ENCODE assay signal across 23 mouse cellular contexts in genomic region chr8:40071131-40071530, GRCm38 (mm10).
A peak's percentile ranks its signal among the peaks of the same experiment; 100 is the strongest.
DNase-seq lines count a peak whose midpoint lies in the region; ATAC-seq and TF ChIP-seq lines count a peak whose summit lies in the region.
"Had no signal": no experiment of that assay in that cellular context is flagged by ENCODE, and none has a peak within 500 bp of the region (broad histone marks: within the 10 kb centered on the region; RNA-seq: fewer than 3 reads in every experiment).

No protein-coding gene starts in this region.

- H3K4me2 ChIP-seq in intestine, embryonic 15.5 days (replicated peaks): no peak overlapping the region
- no peak overlapping the region for H3K4me2 ChIP-seq in intestine, embryonic 16.5 days (ENCODE audit: low read depth, low read length)
- no peak overlapping the region for H3K4me2 ChIP-seq in intestine, postnatal 0 days (replicated peaks; ENCODE audit: low read depth)
- H3K4me2 ChIP-seq in forebrain, embryonic 15.5 days (replicated peaks): no peak overlapping the region

- peak; percentile 65; the same call in 1 of the 2 replicates for ATAC-seq in intestine, embryonic 15.5 days
- ATAC-seq in intestine, embryonic 16.5 days: peak; percentile 77
- ATAC-seq in intestine, postnatal 0 days: 0 out of 2 replicates have a peak, but pooled peaks have one; percentile 49
- no peak for ATAC-seq in forebrain, embryonic 15.5 days (replicated peaks)
- ATAC-seq: activated CD4-positive, CD25-positive, alpha-beta regulatory T cell, adult 4 months; CD4-positive, CD25-positive, alpha-beta regulatory T cell, adult 4 months; Patski had no signal

- DNase-seq in MN1 (ENCODE audit: low spot score): peak; percentile 3
- no peak for DNase-seq in testis, postnatal 14 days (ENCODE audit: low spot score)
- DNase-seq in lung, postnatal 25 days (ENCODE audit: low spot score): no peak
- DNase-seq in cerebellum, postnatal 25 days: no peak
- DNase-seq: adrenal gland, adult 2 months; adrenal gland, adult 8-10 months; adrenal gland, postnatal 10 days; adrenal gland, postnatal 14 days; adrenal gland, postnatal 25 days; adrenal gland, postnatal 36 days; B cell, adult 2 months; cerebellum, adult 11 months; cerebellum, adult 11-12 months; cerebellum, adult 18-20 months had no signal

- no peaks in the 10 kb centered on the region for H3K36me3 ChIP-seq in intestine, embryonic 15.5 days
- no peaks in the 10 kb centered on the region for H3K36me3 ChIP-seq in intestine, embryonic 16.5 days (ENCODE audit: control insufficient read depth, insufficient read depth, low read length)
- no peaks in the 10 kb centered on the region for H3K36me3 ChIP-seq in intestine, postnatal 0 days (ENCODE audit: control insufficient read depth, insufficient read depth)
- no peaks in the 10 kb centered on the region for H3K36me3 ChIP-seq in forebrain, embryonic 15.5 days
- H3K36me3 ChIP-seq: G1E had no signal

- no peaks in the 10 kb centered on the region for H3K27me3 ChIP-seq in intestine, embryonic 15.5 days (replicated peaks)
- H3K27me3 ChIP-seq in intestine, embryonic 16.5 days (replicated peaks; ENCODE audit: control insufficient read depth, insufficient read depth, low read length): no peaks in the 10 kb centered on the region
- H3K27me3 ChIP-seq in intestine, postnatal 0 days (replicated peaks; ENCODE audit: control insufficient read depth, insufficient read depth, low read length): no peaks in the 10 kb centered on the region
- no peaks in the 10 kb centered on the region for H3K27me3 ChIP-seq in forebrain, embryonic 15.5 days
- H3K27me3 ChIP-seq: CH12.LX, Patski had no signal

- no peak for TF ChIP-seq CTCF in intestine, postnatal 0 days (IDR thresholded peaks at IDR 0.05; ENCODE audit: low read depth)

- no peak overlapping the region for H3K9ac ChIP-seq in intestine, embryonic 15.5 days
- no peak overlapping the region for H3K9ac ChIP-seq in intestine, embryonic 16.5 days (ENCODE audit: low read depth, low read length)
- H3K9ac ChIP-seq in intestine, postnatal 0 days (ENCODE audit: low read depth, low read length): no peak overlapping the region
- H3K9ac ChIP-seq in forebrain, embryonic 15.5 days (replicated peaks): no peak overlapping the region

- H3K9me3 ChIP-seq in intestine, embryonic 15.5 days: no peaks in the 10 kb centered on the region
- H3K9me3 ChIP-seq in intestine, embryonic 16.5 days (ENCODE audit: control insufficient read depth, low read length): no peaks in the 10 kb centered on the region
- no peaks in the 10 kb centered on the region for H3K9me3 ChIP-seq in intestine, postnatal 0 days (ENCODE audit: control insufficient read depth)
- no peaks in the 10 kb centered on the region for H3K9me3 ChIP-seq in forebrain, embryonic 15.5 days
- H3K9me3 ChIP-seq: G1E had no signal

- no peak overlapping the region for H3K27ac ChIP-seq in intestine, embryonic 15.5 days
- H3K27ac ChIP-seq in intestine, embryonic 16.5 days (ENCODE audit: low read length): no peak overlapping the region
- H3K27ac ChIP-seq in intestine, postnatal 0 days (ENCODE audit: low read depth, low read length): no peak overlapping the region
- no peak overlapping the region for H3K27ac ChIP-seq in forebrain, embryonic 15.5 days (replicated peaks)

- H3K4me3 ChIP-seq in intestine, embryonic 15.5 days (replicated peaks): no peak overlapping the region
- no peak overlapping the region for H3K4me3 ChIP-seq in intestine, embryonic 16.5 days (ENCODE audit: low read length)
- H3K4me3 ChIP-seq in intestine, postnatal 0 days (ENCODE audit: low read depth, low read length): no peak overlapping the region
- no peak overlapping the region for H3K4me3 ChIP-seq in forebrain, embryonic 15.5 days

- 75% methylated on average over 2 of the region's 2 CpGs for WGBS in intestine, embryonic 15.5 days
- 84% methylated on average over 2 of the region's 2 CpGs for WGBS in intestine, embryonic 16.5 days
- WGBS in intestine, postnatal 0 days: 49% methylated on average over 2 of the region's 2 CpGs
- WGBS in forebrain, embryonic 15.5 days: 95% methylated on average over 2 of the region's 2 CpGs

- H3K4me1 ChIP-seq in intestine, embryonic 15.5 days (replicated peaks): no peaks in the 10 kb centered on the region
- H3K4me1 ChIP-seq in intestine, embryonic 16.5 days (ENCODE audit: control insufficient read depth, insufficient read depth, low read length): no peaks in the 10 kb centered on the region
- H3K4me1 ChIP-seq in intestine, postnatal 0 days (replicated peaks; ENCODE audit: control insufficient read depth, insufficient read depth, low read length): no peaks in the 10 kb centered on the region
- H3K4me1 ChIP-seq in forebrain, embryonic 15.5 days: no peaks in the 10 kb centered on the region
